Mouse (Mus musculus) limb, embryonic 15.5 days (tissue): ENCODE results near the gene Spata31d1c. TPM values are rescaled to one million over a fixed set of nuclear protein-coding genes. Genes with fewer than 3 reads are reported as not detected.

ENCODE experiments used
- ATAC-seq: fragments of 200-750 bp; cut with Nextera tagmentation; 2 replicates; pipeline ENCODE4 v1.8.0; 2017; ENCODE audit warnings: low read depth, moderate TSS enrichment; ENCODE audit not compliant: insufficient number of reproducible peaks, low FRiP score, low TSS enrichment
- H3K27ac ChIP-seq: fragments of 300-500 bp; sonication (generic); 2 replicates; pipeline ENCODE4 v1.5.1; 2015; ENCODE audit warnings: moderate library complexity, mild to moderate bottlenecking, inconsistent platforms
- H3K27me3 ChIP-seq: fragments of 300-500 bp; sonication (generic); 2 replicates; pipeline ENCODE4 v1.6.1; 2015; ENCODE audit warnings: inconsistent platforms
- H3K36me3 ChIP-seq: fragments of 300-500 bp; sonication (generic); 2 replicates; pipeline ENCODE4 v1.6.1; 2015; ENCODE audit warnings: inconsistent platforms
- H3K4me1 ChIP-seq: fragments of 300-500 bp; sonication (generic); 2 replicates; pipeline ENCODE4 v1.6.1; 2015; ENCODE audit warnings: inconsistent platforms
- H3K4me2 ChIP-seq: fragments of 300-500 bp; sonication (generic); 2 replicates; pipeline ENCODE4 v1.6.1; 2015; ENCODE audit warnings: mild to moderate bottlenecking, inconsistent platforms
- H3K4me3 ChIP-seq: fragments of 300-500 bp; sonication (generic); 2 replicates; pipeline ENCODE4 v1.5.1; 2015; ENCODE audit warnings: mild to moderate bottlenecking, inconsistent platforms
- H3K9ac ChIP-seq: fragments of 300-500 bp; sonication (generic); 2 replicates; pipeline ENCODE4 v1.6.1; 2015; ENCODE audit warnings: inconsistent platforms
- H3K9me3 ChIP-seq: fragments of 300-500 bp; sonication (generic); 2 replicates; pipeline ENCODE4 v1.6.1; 2016; ENCODE audit warnings: inconsistent platforms
- WGBS: fragments of 180-500 bp; shearing (Covaris S2); methylation state at CpG from one replicate; pipeline ENCODE4 v1.1.7; 2015; 5-methylcytosine and 5-hydroxymethylcytosine counted together
- polyA plus RNA-seq: library from polyadenylated mRNA; unstranded; fragments of >200 nt; fragmentation: Nextera tagmentation; extraction: Ambion mirVana; gene quantifications from 2 replicates; pipeline ENCODE4 v1.2.1, GENCODE M21; 2015

The Spata31d1c gene
- not detected in 2 replicates for polyA plus RNA-seq

- Histone ChIP-seq H3K9me3 (no peaks in the 10 kb centered on the region), H3K27ac (no peak within 1 kb of the TSS), H3K9ac (no peak within 1 kb of the TSS), H3K4me3 (no peak within 1 kb of the TSS), H3K4me1 (no peaks in the 10 kb centered on the region), H3K4me2 (no peak within 1 kb of the TSS), H3K27me3 (no peaks in the 10 kb centered on the region), H3K36me3 (no peaks in the 10 kb centered on the region)
- ATAC-seq: no peak
Measured at GRCm38 (mm10) chr13:65032758-65033157, at the start of gene Spata31d1c. TSS of gene Spata31d1c (plus strand) at chr13:65033058.

GRCm38 (mm10) chr13:64988828-64989227 is 44.0 kb upstream of the Spata31d1c start:
- Histone ChIP-seq H3K27ac (no peak overlapping the region), H3K36me3 (no peaks in the 10 kb centered on the region), H3K4me3 (no peak overlapping the region), H3K4me2 (no peak overlapping the region), H3K4me1 (no peaks in the 10 kb centered on the region), H3K27me3 (no peaks in the 10 kb centered on the region), H3K9me3 (no peaks in the 10 kb centered on the region), H3K9ac (no peak overlapping the region)
- no peak for ATAC-seq

- H3K9me3 ChIP-seq: no peaks in the 10 kb centered on the region
- no peaks in the 10 kb centered on the region for H3K27me3 ChIP-seq
- no peak overlapping the region for H3K27ac ChIP-seq
- H3K4me1 ChIP-seq: no peaks in the 10 kb centered on the region
- no peak overlapping the region for H3K4me2 ChIP-seq
- ATAC-seq: no peak
- no peak overlapping the region for H3K4me3 ChIP-seq
- no peaks in the 10 kb centered on the region for H3K36me3 ChIP-seq
- no peak overlapping the region for H3K9ac ChIP-seq
Measured at GRCm38 (mm10) chr13:65005414-65005813, 27.4 kb upstream of the Spata31d1c start.

GRCm38 (mm10) chr13:65006760-65007159 is 26.1 kb upstream of the Spata31d1c start:
- H3K4me2 ChIP-seq: no peak overlapping the region
- no peak overlapping the region for H3K4me3 ChIP-seq
- no peaks in the 10 kb centered on the region for H3K9me3 ChIP-seq
- no peaks in the 10 kb centered on the region for H3K36me3 ChIP-seq
- no peaks in the 10 kb centered on the region for H3K4me1 ChIP-seq
- WGBS: 85% methylated on average over 1 of the region's 1 CpGs
- H3K27me3 ChIP-seq: no peaks in the 10 kb centered on the region
- no peak overlapping the region for H3K27ac ChIP-seq
- H3K9ac ChIP-seq: no peak overlapping the region
- ATAC-seq: no peak

- 37% methylated on average over 1 of the region's 1 CpGs for WGBS
- no peak overlapping the region for H3K4me3 ChIP-seq
- H3K27me3 ChIP-seq: no peaks in the 10 kb centered on the region
- no peak overlapping the region for H3K4me2 ChIP-seq
- no peaks in the 10 kb centered on the region for H3K9me3 ChIP-seq
- ATAC-seq: no peak
- H3K27ac ChIP-seq: no peak overlapping the region
- no peaks in the 10 kb centered on the region for H3K36me3 ChIP-seq
- H3K4me1 ChIP-seq: no peaks in the 10 kb centered on the region
- no peak overlapping the region for H3K9ac ChIP-seq
Measured at GRCm38 (mm10) chr13:65007971-65008370, 24.9 kb upstream of the Spata31d1c start.

GRCm38 (mm10) chr13:65011052-65011738 is 21.7 kb upstream of the Spata31d1c start:
- Histone ChIP-seq H3K9ac (no peak overlapping the region), H3K27me3 (no peaks in the 10 kb centered on the region), H3K4me1 (no peaks in the 10 kb centered on the region), H3K9me3 (no peaks in the 10 kb centered on the region), H3K27ac (no peak overlapping the region), H3K36me3 (no peaks in the 10 kb centered on the region), H3K4me2 (no peak overlapping the region), H3K4me3 (no peak overlapping the region)
- no peak for ATAC-seq
- 62% methylated on average over 4 of the region's 4 CpGs for WGBS

GRCm38 (mm10) chr13:65035057-65035456 is 2.2 kb downstream of the Spata31d1c start:
- no peak overlapping the region for H3K9ac ChIP-seq
- no peak overlapping the region for H3K27ac ChIP-seq
- no peak for ATAC-seq
- 66% methylated on average over 4 of the region's 4 CpGs for WGBS
- H3K36me3 ChIP-seq: no peaks in the 10 kb centered on the region
- H3K4me2 ChIP-seq: no peak overlapping the region
- H3K9me3 ChIP-seq: no peaks in the 10 kb centered on the region
- H3K27me3 ChIP-seq: no peaks in the 10 kb centered on the region
- H3K4me3 ChIP-seq: no peak overlapping the region
- H3K4me1 ChIP-seq: no peaks in the 10 kb centered on the region

GRCm38 (mm10) chr13:65052660-65053059 is 19.8 kb downstream of the Spata31d1c start, which contains the start of gene Prss47:
TSS of gene Prss47 (minus strand) at chr13:65052760.
- H3K4me3 ChIP-seq: no peak within 1 kb of the TSS
- no peaks in the 10 kb centered on the region for H3K36me3 ChIP-seq
- ATAC-seq: no peak
- WGBS: 85% methylated on average over 9 of the region's 9 CpGs
- no peaks in the 10 kb centered on the region for H3K9me3 ChIP-seq
- no peak within 1 kb of the TSS for H3K4me2 ChIP-seq
- no peaks in the 10 kb centered on the region for H3K27me3 ChIP-seq
- H3K27ac ChIP-seq: no peak within 1 kb of the TSS
- H3K9ac ChIP-seq: no peak within 1 kb of the TSS
- no peaks in the 10 kb centered on the region for H3K4me1 ChIP-seq

GRCm38 (mm10) chr13:65069969-65070368 is 37.1 kb downstream of the Spata31d1c start:
- Histone ChIP-seq H3K27me3 (no peaks in the 10 kb centered on the region), H3K4me2 (no peak overlapping the region), H3K36me3 (peaks cover 31% of the 10 kb centered on the region), H3K9me3 (no peaks in the 10 kb centered on the region), H3K27ac (no peak overlapping the region), H3K4me1 (no peaks in the 10 kb centered on the region), H3K9ac (no peak overlapping the region), H3K4me3 (no peak overlapping the region)
- WGBS: 89% methylated on average over 2 of the region's 2 CpGs
- no peak for ATAC-seq

Other genes with a start within 250 kb of the Spata31d1c start
- gene Cntnap3, start 129.1 kb upstream of the Spata31d1c start, polyA plus RNA-seq: 1.1 and 1.3 TPM in 2 replicates
- not detected in 2 replicates for gene Spata31, start 115.7 kb upstream of the Spata31d1c start, polyA plus RNA-seq
- not detected in 2 replicates for gene Prss47, start 19.7 kb downstream of the Spata31d1c start, polyA plus RNA-seq
- gene Mfsd14b, start 79.9 kb downstream of the Spata31d1c start, polyA plus RNA-seq: 75.8 and 77.1 TPM in 2 replicates
- 0.09 and 0.10 TPM in 2 replicates for gene Olfr465-ps1, start 105.0 kb downstream of the Spata31d1c start, polyA plus RNA-seq
- gene Olfr466, start 117.2 kb downstream of the Spata31d1c start, polyA plus RNA-seq: not detected in 2 replicates
- not detected in 2 replicates for gene Nlrp4f, start 172.9 kb downstream of the Spata31d1c start, polyA plus RNA-seq
- gene Gm10775, start 226.5 kb downstream of the Spata31d1c start, polyA plus RNA-seq: not detected in 2 replicates
- 11.3 and 12.4 TPM in 2 replicates for gene Zfp369, start 245.8 kb downstream of the Spata31d1c start, polyA plus RNA-seq